Mouse (Mus musculus) left cerebral cortex, adult 18-20 months (tissue): Measurements from ENCODE around the gene Btnl2. TPM values are rescaled to one million over a fixed set of nuclear protein-coding genes. Genes with fewer than 3 reads are reported as not detected.
"Not testable (repeated sequence)": the region's sequence is repeated elsewhere in the genome, so short reads cannot be mapped to it uniquely, and the experiment has no call there.

Experiments used
- DNase-seq, 2 experiments: peaks; one replicate each; pipeline ENCODE4 v3.0.0; 2021 to 2022; ENCODE audit warnings: low spot score in 2 of 2, mixed read lengths in 1 of 2
- long read RNA-seq, 2 experiments: library from polyadenylated mRNA; stranded (forward); transcript quantifications; one replicate each; pipeline ENCODE4 v2.0.0; 2021
- total RNA-seq, 2 experiments: library from RNA; stranded (reverse); gene quantifications; 2 replicates each; pipeline ENCODE4 v1.2.3; 2021

The Btnl2 gene
- under 1 TPM; 0.63 to 0.68 TPM for total RNA-seq
- long read RNA-seq, experiment 1 = 0 reads
- long read RNA-seq, experiment 2 = 0 reads

DNA sequence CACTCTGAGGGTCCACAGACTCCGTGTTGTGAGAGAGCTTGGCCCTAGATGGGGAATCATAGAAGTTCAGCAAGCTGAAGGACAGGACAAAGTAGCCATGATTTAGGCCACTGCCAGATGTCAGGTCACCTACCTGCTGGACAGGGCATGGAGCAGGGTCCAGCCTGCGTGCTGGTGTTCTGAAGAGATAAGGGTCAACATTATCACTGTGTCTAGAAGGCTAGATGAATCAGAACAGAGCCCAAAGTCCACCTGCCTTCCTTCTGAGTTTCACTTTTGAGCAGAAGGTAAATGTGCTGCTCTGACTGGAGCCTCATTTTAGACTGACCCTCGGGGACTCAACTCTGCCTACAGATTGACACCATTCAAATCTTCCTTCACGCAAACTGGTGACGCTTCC, at the start of gene Btnl2:
Gene Btnl2, plus strand, starts transcription at position 284 of the 400 bp plus-strand sequence.
- no peak for DNase-seq

DNA sequence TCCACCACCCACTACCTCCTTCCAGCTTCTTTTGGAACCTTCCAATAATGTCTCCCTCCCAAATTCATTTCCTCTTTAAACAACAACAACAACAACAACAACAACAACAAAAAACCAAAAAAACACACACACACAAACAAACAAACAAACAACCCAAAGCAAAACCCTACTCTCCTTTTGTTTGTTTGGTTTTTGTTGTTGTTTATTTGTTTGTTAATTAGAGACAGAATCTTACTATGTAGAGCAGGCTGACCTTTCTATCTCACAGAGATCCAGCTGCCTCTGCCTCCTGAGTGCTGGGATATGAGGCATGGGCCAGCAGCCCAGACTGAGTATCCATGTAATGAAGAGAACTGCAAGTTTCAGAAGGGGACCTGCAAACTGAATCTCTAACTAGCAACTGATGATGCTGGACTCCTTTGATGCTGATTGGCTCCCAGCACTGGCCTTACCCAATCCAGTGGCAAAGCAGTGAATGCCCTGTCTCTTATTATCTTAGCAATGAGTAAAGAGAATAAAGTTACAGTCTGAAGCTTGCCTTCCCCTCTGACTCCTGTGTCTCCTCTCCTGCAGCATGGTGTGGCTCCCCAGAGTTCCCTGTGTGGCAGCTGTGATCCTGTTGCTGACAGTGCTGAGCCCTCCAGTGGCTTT, 49.1 kb upstream of the Btnl2 start, which contains the start of gene H2-Eb1:
Gene H2-Eb1, plus strand, starts transcription at position 488 of the 651 bp plus-strand sequence.
- peak; percentile 83 to 85 for DNase-seq

DNA sequence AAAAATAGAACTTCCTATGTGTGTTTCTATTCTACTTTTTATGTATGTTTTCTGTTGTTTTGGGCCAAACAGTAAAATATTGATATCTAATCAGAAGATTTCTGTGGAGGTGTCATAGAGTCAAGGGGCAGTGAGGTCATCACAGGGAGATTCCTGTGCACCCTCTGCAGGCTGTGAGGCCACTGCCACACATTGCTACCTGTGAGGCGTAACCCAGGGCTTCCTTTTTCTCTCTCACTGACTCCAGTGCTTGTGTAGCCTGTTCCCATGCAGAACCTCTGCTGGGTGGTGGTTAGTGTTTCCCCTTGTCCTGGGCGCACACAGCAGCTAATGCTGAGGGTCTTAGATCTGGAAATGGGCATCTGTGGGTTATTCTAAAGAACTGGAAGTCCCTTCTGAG, 48.2 kb upstream of the Btnl2 start:
- DNase-seq = no peak

DNA sequence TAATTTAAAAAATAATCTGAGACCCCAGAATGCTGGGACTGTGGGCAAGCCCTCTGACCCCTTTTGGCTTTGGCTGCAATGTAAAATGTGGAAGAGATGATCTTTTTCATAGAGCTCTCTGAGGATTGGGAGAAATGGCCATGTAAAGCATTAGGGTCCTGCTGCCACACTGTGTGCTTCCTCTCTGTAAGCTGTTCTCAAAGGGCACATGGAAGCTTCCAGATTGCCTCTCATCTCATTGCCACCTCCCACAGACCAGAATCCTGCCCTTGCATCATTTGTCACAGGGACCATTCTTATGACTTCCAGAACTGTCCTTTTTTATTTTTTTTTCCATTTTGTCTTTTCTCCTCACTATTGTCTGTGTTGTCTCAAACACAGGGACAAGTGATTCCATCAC, 47.4 kb upstream of the Btnl2 start:
- DNase-seq = no peak

DNA sequence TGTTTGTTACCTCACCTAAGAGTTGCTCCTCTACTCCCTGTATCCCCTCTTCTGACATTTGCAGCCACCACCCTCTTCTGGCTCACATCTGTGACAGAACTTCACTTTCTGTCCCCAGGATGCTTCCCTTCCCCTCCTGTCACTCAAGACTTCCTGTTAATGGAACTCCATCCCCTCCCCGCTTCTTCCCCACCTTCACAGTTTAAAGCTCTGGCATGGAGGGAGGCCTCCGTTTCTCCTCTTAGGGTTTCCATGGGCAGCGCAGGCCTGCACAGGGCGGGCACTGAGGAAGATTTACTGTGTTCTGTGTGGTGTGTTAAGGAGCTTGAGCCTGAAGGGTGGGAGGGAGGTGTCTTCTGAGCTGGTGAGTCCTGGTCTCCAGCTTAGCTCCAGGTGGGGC, 46.5 kb upstream of the Btnl2 start:
- no peak for DNase-seq

DNA sequence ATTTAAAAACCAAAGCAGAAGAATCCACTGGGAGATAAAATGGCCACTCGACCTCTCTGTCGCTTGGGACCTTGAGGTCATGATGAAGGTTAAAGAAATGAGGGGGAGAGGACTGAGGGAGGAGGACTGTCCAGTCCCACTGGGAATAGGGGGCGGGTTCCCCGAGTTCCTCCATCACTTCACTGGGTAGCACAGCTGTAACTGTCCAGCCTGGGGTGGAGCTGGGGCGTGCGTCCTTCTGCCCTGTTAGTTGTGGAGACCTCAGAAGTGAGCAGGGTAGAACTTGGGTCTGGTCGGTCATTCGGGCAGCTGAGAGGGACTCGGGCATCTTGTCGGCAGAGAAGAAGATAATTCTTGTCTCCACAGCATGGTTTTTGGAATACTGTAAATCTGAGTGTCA, 45.4 kb upstream of the Btnl2 start:
- DNase-seq = no peak

DNA sequence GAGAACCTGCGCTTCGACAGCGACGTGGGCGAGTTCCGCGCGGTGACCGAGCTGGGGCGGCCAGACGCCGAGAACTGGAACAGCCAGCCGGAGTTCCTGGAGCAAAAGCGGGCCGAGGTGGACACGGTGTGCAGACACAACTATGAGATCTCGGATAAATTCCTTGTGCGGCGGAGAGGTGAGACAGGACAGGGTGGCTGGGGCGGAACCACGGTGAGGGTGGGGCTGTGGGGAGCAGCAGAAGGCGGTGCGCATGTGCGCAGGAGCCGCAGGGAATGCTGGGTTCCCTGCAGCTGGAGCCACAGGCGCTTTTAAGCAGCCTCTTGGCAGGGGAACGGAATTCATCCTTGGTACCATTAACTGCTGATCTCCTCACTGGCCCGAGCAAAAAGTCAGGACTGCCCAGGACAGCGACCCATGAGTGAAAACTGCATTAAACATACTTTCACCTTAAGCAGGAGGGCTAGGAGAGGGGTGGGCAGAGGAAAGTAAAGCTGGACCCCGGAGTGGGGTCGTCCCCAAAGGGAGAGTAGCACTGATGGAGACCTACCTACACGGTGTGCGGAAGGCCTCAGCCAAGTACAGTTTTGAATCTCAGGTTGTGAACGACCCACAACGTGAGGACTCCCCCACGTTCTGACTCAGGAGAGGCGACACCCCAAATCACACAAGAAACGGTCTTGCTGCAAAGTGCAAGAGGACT, 44.8 kb upstream of the Btnl2 start:
- peak; percentile 68 to 72 for DNase-seq

DNA sequence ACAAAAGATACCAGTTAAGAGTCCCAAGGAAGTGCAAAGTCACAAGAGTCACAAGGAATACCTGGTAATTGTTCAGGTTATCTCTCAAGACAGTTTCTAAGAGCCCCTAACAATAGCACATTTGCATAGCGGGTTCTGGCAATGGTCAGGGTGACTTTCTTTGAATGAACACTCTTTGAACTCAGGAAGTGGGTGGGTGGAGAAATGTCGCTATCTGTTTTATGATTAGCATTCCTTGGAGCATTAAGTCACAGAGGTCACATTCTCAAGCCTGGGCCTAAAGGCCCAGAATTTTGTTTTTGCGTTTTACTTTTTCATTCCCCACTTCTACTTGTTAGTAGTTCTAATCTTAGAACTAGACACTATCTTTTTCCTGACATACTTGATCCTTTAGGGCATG, 44.1 kb upstream of the Btnl2 start:
- DNase-seq = not testable (repeated sequence)

DNA sequence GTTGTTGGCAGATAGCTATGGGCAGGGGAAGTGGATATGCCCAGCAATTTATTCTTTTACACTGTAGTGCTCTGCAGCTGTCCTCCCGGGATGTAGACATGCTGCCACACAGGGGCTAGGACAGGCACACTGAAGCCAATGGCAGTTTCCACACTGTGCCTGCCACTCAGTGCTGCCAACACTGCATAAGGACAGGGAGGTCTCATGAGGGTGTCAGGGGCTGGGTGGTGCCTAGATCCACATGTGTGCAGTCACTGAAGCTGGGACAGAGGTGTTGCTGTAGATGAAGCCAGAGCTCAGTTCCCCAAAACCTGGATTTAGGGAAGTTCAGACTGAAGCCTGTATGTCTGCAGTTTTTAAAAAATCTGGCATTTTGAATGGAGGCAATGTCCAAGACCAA, 42.4 kb upstream of the Btnl2 start:
- DNase-seq = no peak

DNA sequence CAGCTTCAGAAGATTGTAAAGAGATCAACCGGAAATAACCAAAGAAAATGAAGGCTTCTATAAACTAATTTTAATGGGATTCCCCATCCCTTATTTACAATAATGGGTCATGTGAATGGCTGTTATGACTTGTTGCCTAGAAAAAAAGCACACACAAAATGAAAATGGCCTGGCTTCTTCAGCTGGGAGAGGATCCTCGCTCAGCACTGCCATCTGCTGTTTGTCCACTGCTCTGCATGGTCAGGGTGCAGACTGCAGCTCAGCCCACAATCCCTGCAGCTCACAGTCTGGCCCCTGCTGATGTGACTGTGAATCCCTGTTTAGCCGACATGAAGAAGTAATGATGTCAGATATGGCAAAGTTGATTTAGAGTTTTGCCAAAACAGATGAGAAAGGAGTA, 41.2 kb upstream of the Btnl2 start:
- peak; percentile 73 to 78 for DNase-seq

DNA sequence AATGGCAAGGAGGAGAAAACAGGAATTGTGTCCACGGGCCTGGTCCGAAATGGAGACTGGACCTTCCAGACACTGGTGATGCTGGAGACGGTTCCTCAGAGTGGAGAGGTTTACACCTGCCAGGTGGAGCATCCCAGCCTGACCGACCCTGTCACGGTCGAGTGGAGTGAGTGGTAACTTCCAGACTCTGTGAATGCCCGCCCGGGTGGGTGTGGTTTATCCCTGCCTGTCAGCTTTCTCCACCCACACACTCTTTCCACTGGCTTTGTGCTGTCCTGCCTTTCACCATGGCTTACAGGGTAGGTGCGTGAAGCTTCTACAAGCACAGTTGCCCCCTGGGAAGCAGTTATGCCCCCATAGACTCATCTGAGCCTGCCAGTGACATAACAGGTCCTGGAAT, 40.3 kb upstream of the Btnl2 start:
- no peak for DNase-seq

DNA sequence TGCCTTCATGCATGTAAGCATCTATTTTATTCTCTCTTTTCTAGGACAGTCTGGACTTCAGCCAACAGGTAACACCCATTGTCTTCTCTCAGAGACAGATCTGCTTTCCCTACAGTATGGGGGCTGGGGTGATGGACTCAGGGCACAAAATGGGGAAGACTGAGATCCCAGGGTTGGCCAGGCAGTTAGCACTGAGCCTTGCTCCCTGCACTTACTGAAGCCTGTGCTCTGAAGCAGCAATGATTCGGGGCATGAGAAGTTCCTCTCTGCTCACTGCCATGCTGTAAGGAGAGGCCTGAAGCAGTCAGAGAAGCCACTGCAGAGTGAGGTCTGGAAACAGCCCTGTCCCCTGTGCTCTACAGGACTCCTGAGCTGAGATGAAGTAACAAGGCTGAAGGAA, 39.1 kb upstream of the Btnl2 start:
- no peak for DNase-seq

DNA sequence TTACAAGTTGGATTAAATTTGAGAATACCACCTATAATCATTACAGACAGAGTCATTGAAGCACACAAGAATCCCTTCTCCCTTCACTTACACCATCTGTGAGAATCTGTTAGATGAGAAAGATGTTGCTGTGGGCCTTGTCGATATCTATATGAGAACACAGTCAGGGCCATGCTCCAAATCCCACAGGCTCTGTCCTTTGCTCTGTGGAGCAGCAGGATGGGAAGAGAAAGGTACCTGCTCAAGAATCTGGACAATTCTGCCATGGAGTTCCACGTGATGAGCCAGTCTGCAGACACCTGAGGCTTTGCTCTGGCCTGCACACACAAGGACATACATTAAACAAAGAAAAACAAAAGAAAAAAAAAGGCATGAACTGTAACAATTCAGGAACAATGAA, 37.9 kb upstream of the Btnl2 start:
- DNase-seq = no peak

DNA sequence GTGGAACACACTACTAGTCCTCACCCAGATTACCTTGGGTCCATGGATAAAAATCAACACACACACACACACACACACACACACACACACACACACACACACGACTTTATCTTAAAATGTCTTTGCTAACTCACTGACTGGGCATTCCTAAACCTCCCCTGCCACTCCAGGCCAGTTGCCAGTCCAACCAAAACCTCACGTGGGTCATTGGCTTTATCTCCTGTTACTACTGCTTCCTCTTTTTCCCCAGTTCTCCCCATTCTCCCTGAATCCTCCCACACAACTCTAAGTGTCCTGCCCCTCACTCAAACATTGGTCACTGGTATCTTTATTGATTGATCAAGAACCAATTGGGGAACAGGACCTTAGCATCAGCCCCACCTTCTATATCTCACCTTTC, 37.3 kb upstream of the Btnl2 start:
- no peak for DNase-seq

DNA sequence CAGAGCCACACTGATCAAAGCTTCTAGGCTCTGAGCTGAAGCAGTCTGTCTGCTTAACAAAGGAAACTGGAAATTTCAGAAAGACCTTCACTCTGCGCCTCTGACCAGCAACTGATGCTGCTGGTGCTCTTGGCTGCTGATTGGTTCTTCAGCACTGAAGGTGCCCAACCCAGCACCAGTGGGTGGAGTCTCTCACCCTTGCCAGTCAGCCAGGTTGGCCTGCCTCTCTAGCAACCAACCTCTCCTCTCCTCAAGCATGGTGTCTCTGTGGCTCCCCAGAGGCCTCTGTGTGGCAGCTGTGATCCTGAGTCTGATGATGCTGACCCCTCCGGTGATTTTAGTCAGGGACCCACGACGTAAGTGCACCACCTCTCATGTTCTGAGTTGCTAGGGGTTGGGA, 29.2 kb upstream of the Btnl2 start, which contains the start of gene H2-Eb2:
Gene H2-Eb2, plus strand, starts transcription at position 230 of the 400 bp plus-strand sequence.
- no peak for DNase-seq

DNA sequence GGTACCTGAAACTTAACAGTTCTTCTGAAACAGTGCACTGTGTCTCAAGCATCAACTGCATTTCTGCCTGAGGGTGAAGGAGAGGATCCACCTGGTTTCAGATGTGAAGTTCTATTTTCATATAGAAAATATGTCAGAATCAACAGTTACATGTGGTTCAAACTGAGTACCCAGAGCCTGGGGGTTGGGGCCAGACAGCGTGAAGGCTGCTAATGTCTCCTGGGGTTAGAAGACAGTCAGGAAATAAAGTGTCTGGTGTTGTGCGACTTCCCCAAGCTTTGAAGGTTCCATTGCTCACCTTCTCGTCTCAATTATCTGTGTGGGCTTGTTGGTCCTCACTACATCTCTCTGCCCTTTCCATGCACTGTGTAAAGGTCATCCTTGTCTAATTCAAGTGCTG, 28.2 kb upstream of the Btnl2 start:
- no peak for DNase-seq

DNA sequence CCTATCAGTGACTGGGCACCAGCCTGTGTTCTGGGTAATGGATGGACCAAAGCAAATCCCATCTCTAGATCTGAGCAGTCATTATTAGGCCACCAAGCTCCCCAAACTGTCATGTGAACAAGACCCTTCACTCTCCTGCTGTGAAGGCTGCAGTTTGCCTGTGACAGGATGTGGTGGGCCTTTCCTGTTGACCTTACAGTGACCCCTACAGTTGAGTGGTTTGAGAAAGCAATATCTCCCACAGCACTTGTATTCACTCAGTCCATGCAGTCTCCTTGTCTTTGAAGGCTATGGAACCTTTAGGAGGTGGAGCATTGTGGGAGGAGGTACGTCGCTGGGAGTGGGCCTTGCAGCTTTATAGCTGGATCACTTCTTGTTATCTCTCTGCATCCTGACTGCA, 24.8 kb upstream of the Btnl2 start:
- DNase-seq = no peak

DNA sequence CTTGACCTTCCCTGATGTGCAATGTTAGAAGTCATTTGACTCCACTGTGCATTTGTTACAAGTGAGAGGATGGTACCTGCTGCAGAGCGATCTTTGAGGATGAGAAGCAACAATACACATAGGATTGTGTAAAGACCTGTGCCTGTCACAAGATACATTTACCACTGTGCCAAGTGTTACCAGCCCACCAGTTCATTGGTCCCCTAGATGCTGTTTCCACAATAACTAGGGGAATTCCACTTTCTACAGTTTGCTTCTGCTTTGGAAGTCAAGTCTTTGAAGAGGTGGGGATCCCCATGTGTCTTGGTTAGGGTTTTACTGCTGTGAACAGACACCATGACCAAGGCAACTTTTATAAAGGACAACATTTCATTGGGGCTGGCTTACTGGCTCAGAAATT, 23.4 kb upstream of the Btnl2 start:
- no peak for DNase-seq

DNA sequence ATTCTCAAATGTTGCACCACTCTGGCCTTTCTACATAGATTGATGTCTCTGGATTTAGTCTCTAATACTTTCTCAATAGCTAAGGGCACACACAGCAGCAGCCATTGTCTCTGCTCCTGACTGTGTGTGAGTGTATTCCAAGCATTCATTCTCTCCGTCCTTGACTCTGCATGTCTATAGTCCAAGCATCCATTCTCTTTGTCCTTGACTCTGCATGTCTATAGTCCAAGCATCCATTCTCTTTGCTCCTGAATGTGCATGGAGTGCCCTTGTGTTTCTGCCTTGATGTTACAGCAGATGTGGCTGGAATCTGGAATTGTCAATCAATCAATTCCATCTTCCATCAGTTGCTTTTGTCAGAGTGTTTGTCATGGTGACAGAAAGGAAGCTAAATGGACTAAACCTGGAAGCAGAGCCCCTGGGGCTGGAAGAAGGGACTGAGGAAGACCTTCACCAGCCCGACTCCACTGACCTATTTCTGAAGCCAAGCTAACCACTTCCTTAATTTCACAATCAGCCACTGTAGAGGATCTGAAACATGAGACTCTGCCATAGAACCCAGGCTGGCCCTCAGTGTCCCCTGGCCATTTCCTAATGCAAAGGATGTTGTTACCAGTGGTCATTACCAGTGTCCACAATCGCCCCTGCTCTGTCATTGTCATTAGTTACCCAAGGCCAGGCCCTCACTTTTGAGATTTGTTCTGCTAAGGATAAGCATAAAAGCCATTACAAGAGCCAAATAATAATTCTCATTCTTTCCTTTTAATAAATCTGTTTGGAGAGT, 13.8 kb upstream of the Btnl2 start:
- DNase-seq = no peak

DNA sequence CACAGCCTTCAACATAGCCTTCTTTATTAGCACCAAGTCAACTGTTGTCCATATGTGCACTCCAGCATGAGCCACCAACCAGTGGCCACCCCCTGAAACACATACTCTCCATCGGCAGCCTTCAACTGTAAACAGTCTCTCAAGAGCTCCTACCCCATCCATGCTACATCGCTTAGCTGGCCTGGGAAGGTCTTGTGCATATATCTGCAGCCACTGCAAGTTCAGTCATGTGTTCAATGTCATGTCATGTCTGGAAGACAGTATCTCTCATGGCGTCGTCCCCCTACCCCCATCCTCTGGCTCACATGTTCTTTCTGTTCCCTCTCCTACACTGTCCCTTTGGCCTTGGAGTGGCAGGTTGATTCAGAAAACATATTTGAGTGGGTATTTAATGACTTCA, 9.7 kb upstream of the Btnl2 start:
- DNase-seq = no peak

DNA sequence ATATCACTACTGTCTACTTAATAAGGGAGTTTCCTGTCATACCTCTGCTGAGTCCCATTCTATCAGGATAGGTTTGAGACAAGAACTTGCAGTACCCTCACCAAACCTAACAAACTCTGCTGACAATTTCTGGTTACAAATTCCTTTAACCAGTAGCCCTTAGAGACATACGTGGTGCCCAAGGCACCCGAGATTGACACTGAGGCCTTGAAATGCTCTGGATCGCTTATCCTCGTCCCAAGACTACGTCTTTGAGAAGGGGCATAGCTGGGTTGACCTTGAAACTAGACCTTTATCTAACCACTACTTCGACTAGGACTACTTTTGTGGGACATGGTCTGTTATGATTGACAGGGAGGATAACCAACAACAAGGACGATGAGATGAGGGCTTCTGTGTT, 9.1 kb upstream of the Btnl2 start:
- DNase-seq = no peak

DNA sequence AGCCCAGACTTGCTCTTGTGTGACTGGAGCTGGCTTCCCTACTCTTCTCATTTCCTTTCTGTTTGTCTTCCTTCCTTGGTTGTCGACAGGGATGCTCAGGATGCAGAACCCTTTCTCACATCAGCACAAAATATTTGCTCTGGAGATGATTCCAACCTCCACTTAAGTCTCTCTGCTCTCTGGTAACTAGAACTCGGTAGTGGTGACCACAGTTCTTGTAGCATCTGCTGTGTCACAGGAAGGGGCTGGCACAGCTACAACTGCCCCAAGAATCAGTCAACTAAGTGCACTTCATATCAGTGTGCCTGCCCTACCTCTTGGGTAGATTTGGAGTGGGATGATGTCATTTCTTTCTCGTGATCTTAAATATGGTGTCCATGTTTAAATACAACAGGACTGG, 8.6 kb upstream of the Btnl2 start:
- DNase-seq = no peak
